Mouse (Mus musculus) thymus, adult 2 months (tissue): ENCODE measurements around the gene Ddit4. TPM values are rescaled to one million over a fixed set of nuclear protein-coding genes. Genes with fewer than 3 reads are reported as not detected.
A peak's percentile ranks its signal among the peaks of the same experiment; 100 is the strongest.

Experiments used
- DNase-seq: peaks from one replicate; pipeline ENCODE4 v3.0.0; 2021
- H3K27ac ChIP-seq: fragments of 200-500 bp; 2 replicates; pipeline ENCODE4 v1.5.1; 2012; ENCODE audit warnings: low read length, control low read depth; ENCODE audit not compliant: control insufficient read depth, insufficient read depth
- H3K27me3 ChIP-seq: fragments of 200-500 bp; 2 replicates; pipeline ENCODE4 v1.6.1; 2012; ENCODE audit warnings: mild to moderate bottlenecking, low read length, moderate library complexity, mixed read lengths; ENCODE audit not compliant: control insufficient read depth, insufficient read depth
- H3K36me3 ChIP-seq: fragments of 200-500 bp; 2 replicates; pipeline ENCODE4 v1.6.1; 2012; ENCODE audit warnings: mild to moderate bottlenecking, low read length, moderate library complexity; ENCODE audit not compliant: control insufficient read depth, insufficient read depth
- H3K4me1 ChIP-seq: fragments of 200-500 bp; replicated peaks from 2 replicates; pipeline ENCODE4 v1.6.1; 2012; ENCODE audit warnings: low read length; ENCODE audit not compliant: control insufficient read depth, insufficient read depth
- H3K4me3 ChIP-seq: fragments of 200-500 bp; 2 replicates; pipeline ENCODE4 v1.5.1; 2012; ENCODE audit warnings: mild to moderate bottlenecking, low read length, control low read depth, moderate library complexity; ENCODE audit not compliant: control insufficient read depth, insufficient read depth
- CTCF ChIP-seq: fragments of 200-500 bp; IDR thresholded peaks from 2 replicates; pipeline ENCODE4 v1.5.1; 2012; ENCODE audit warnings: mild to moderate bottlenecking, control low read depth, low read length, moderate library complexity, borderline replicate concordance; ENCODE audit not compliant: control insufficient read depth, poor library complexity, insufficient read depth; ENCODE audit errors: extremely low read depth
- POLR2A ChIP-seq: fragments of 200-500 bp; IDR thresholded peaks from 2 replicates; pipeline ENCODE4 v1.6.1; 2012; ENCODE audit warnings: mild to moderate bottlenecking, low read length, control low read depth, moderate library complexity; ENCODE audit not compliant: control insufficient read depth, poor library complexity, insufficient read depth; ENCODE audit errors: extremely low read depth
- WGBS: fragments of 180-500 bp; shearing (Covaris S2); methylation state at CpG from one replicate; pipeline ENCODE4 v1.1.7; 2018; 5-methylcytosine and 5-hydroxymethylcytosine counted together
- polyA plus RNA-seq: library from polyadenylated mRNA; depleted of rRNA; stranded (reverse); fragments of >200 nt; gene quantifications from 2 replicates; pipeline ENCODE4 v1.2.3, GENCODE M21; 2012

The Ddit4 gene
- polyA plus RNA-seq, 1 experiment, result 190 TPM

- H3K27me3 ChIP-seq, result no peaks in the 10 kb centered on the region
- WGBS, result 62% methylated on average over 5 of the region's 5 CpGs
- no peak for DNase-seq
- H3K4me3 ChIP-seq, result no peak overlapping the region
- H3K27ac ChIP-seq, result 0 out of 2 replicates have a peak overlapping the region, but pooled peaks have one; percentile 16
- H3K4me1 ChIP-seq, result peaks cover 26% of the 10 kb centered on the region
- H3K36me3 ChIP-seq, result no peaks in the 10 kb centered on the region
- TF ChIP-seq POLR2A (no peak), CTCF (no peak)
Observed at GRCm38 (mm10) chr10:59958458-59958857, 6.8 kb upstream of the Ddit4 start.

- TF ChIP-seq CTCF, result no peak
- TF ChIP-seq POLR2A, result no peak
- WGBS, result 73% methylated on average over 25 of the region's 25 CpGs
- no peak for DNase-seq
- peaks cover 26% of the 10 kb centered on the region for H3K4me1 ChIP-seq
- H3K4me3 ChIP-seq, result no peak overlapping the region
- no peaks in the 10 kb centered on the region for H3K36me3 ChIP-seq
- H3K27ac ChIP-seq, result peak overlapping the region; percentile 57; the same call in 1 of the 2 replicates
- H3K27me3 ChIP-seq, result no peaks in the 10 kb centered on the region
Observed at GRCm38 (mm10) chr10:59957171-59958149, 5.8 kb upstream of the Ddit4 start.

- DNase-seq, result no peak
- H3K27me3 ChIP-seq, result no peaks in the 10 kb centered on the region
- WGBS, result 94% methylated on average over 5 of the region's 5 CpGs
- peaks cover 26% of the 10 kb centered on the region for H3K4me1 ChIP-seq
- no peaks in the 10 kb centered on the region for H3K36me3 ChIP-seq
- no peak overlapping the region for H3K4me3 ChIP-seq
- H3K27ac ChIP-seq, result no peak overlapping the region
- TF ChIP-seq CTCF (no peak), POLR2A (no peak)
Observed at GRCm38 (mm10) chr10:59956681-59957080, 5.0 kb upstream of the Ddit4 start.

GRCm38 (mm10) chr10:59953564-59954039 lies 2.0 kb upstream of the Ddit4 start:
- Histone ChIP-seq H3K4me1 (peaks cover 29% of the 10 kb centered on the region), H3K4me3 (no peak overlapping the region), H3K36me3 (peaks cover 12% of the 10 kb centered on the region), H3K27me3 (no peaks in the 10 kb centered on the region), H3K27ac (no peak overlapping the region)
- no peak for DNase-seq
- 73% methylated on average over 7 of the region's 7 CpGs for WGBS
- TF ChIP-seq POLR2A (no peak), CTCF (no peak)

GRCm38 (mm10) chr10:59952781-59953563 lies 1.3 kb upstream of the Ddit4 start:
- Histone ChIP-seq H3K4me1 (peaks cover 27% of the 10 kb centered on the region), H3K4me3 (peak overlapping the region; percentile 89; the same call in 1 of the 2 replicates), H3K27me3 (no peaks in the 10 kb centered on the region), H3K27ac (peak overlapping the region; percentile 53; the same call in 1 of the 2 replicates), H3K36me3 (peaks cover 12% of the 10 kb centered on the region)
- 50% methylated on average over 16 of the region's 16 CpGs for WGBS
- TF ChIP-seq CTCF (no peak), POLR2A (no peak; the same call in 1 of the 2 replicates)
- DNase-seq, result no peak

- H3K4me1 ChIP-seq, result peaks cover 24% of the 10 kb centered on the region
- peaks cover 12% of the 10 kb centered on the region for H3K36me3 ChIP-seq
- DNase-seq, result peak; percentile 64
- under 1% methylated on average over 31 of the region's 31 CpGs for WGBS
- TF ChIP-seq POLR2A, result no peak; the same call in none of the 2 replicates
- TF ChIP-seq CTCF, result no peak
- peak overlapping the region; percentile 53 for H3K27ac ChIP-seq
- peak overlapping the region; percentile 89 for H3K4me3 ChIP-seq
- no peaks in the 10 kb centered on the region for H3K27me3 ChIP-seq
Observed at GRCm38 (mm10) chr10:59952152-59952780, 632 bp upstream of the Ddit4 start.
